Mouse (Mus musculus) megakaryocyte, embryonic 14.5 days (primary cell): ENCODE results near the gene Gpr3.

Source experiments
- FLI1 ChIP-seq: IDR thresholded peaks from 2 replicates; pipeline ENCODE4 v1.6.1; 2012; ENCODE audit warnings: low read length, inconsistent platforms, mixed read lengths
- GATA1 ChIP-seq: IDR thresholded peaks from 3 replicates; pipeline ENCODE4 v1.6.1; 2012; ENCODE audit warnings: mixed read lengths, low read length, inconsistent platforms, borderline replicate concordance

- TF ChIP-seq GATA1 (no peak), FLI1 (no peak)
Measured at GRCm38 (mm10) chr4:133218745-133219144, 6.4 kb upstream of the Gpr3 start.
